Mouse (Mus musculus) lung, adult 2 months (tissue): ENCODE results near the gene Dnajc28. TPM values are rescaled to one million over a fixed set of nuclear protein-coding genes. Genes with fewer than 3 reads are reported as not detected.

ENCODE experiments used
- DNase-seq: peaks from one replicate; pipeline ENCODE4 v3.0.0; 2022
- H3K4me1 ChIP-seq: fragments of 200-500 bp; 2 replicates; pipeline ENCODE4 v1.6.1; 2011; ENCODE audit warnings: low read length; ENCODE audit not compliant: control insufficient read depth, insufficient read depth
- H3K4me3 ChIP-seq: fragments of 200-500 bp; replicated peaks from 2 replicates; pipeline ENCODE3; 2011; ENCODE audit warnings: low read depth, mild to moderate bottlenecking, control low read depth, low read length; ENCODE audit errors: extremely low read depth
- CTCF ChIP-seq: fragments of 200-500 bp; IDR thresholded peaks from 2 replicates; pipeline ENCODE4 v1.5.1; 2011; ENCODE audit warnings: mild to moderate bottlenecking, low read length, control low read depth; ENCODE audit not compliant: insufficient read depth
- POLR2A ChIP-seq: fragments of 200-500 bp; IDR thresholded peaks from 2 replicates; pipeline ENCODE4 v1.6.1; 2011; ENCODE audit warnings: low read depth, mild to moderate bottlenecking, control low read depth, low read length, borderline replicate concordance; ENCODE audit errors: extremely low read depth
- WGBS: fragments of 180-500 bp; shearing (Covaris S2); methylation state at CpG from one replicate; pipeline ENCODE4 v1.1.7; 2018; 5-methylcytosine and 5-hydroxymethylcytosine counted together
- polyA plus RNA-seq: library from polyadenylated mRNA; depleted of rRNA; stranded (reverse); fragments of >200 nt; gene quantifications from 2 replicates; pipeline ENCODE4 v1.2.3, GENCODE M21; 2012; rRNA removed

Dnajc28 gene
- 1.3 and 1.7 TPM in 2 replicates for polyA plus RNA-seq

DNA sequence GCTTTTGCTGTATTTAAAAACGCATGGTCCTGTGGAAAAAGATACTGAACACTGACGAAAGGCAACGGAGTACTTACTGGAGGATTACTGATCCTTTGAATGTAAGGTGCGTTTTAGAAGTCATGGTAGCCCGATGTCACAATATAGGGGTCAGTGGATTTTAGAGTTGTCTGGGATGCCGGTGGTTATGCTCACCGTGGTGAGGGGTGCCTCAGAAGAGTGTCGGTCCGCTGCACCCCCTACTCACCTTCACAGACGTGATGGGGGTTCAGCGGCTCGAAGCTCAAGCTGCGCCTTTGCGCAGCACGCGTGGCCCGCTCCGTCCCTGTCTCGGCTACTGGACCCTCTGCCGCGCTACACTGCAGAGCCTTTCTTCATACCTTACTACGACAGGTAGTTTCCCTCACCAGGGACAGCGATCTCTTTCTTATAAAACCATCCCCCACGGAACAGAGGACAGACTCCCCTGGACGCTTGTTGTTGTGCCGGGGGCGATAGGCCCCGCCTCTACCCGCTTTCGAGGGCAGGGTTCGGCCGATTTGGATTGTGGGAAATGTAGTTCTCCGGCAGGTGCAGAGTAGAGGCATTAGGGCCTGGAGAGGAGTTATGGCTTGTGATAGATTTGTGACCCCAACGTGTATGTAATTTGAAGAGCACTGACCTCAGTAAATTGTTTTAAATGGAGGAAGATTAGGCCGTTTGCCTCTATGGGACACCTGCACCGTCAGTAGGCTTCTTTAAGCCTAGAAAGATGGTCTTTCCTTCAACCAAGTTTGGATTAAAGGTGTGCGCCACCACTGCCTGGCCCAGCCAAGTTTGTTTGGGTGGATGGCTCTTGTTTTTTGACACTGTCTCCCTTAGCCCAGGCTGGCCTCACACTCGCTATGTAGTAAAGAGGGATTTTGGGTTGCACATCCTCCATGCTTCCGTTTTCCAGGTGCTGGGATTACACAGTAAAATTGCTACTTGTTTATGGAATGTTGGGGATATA, at the start of gene Dnajc28:
TSS of gene Dnajc28 (minus strand) at position 516 of the 991 bp plus-strand sequence.
- peak; percentile 76 for DNase-seq
- Histone ChIP-seq H3K4me3 (peak within 1 kb of the TSS; percentile 75), H3K4me1 (peaks cover 11% of the 10 kb centered on the region)
- TF ChIP-seq POLR2A: peak; percentile 67; the same call in 1 of the 2 replicates
- TF ChIP-seq CTCF: no peak
- 12% methylated on average over 39 of the region's 39 CpGs for WGBS

DNA sequence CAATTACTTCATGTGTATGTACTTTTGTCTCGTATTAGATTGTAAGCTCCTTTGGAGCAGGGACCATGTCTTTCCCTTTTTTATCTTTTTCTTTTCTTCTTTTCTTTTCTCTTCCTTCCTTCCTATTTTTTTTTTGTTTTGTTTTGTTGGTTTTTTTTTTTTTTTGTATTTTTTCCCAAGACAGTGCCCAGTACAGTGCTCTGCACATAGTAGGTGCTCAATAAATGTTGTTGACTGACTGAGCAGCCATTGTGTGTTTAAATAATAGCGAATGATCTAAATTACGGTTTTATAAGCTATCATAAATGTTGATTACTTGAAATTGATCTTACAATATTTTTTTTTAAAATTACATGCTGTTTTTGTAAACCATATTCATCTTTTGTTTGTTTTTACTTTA, 45.0 kb upstream of the Dnajc28 start:
- WGBS: 89% methylated on average over 3 of the region's 3 CpGs
- H3K4me1 ChIP-seq: no peaks in the 10 kb centered on the region; the same call in 1 of the 2 replicates
- H3K4me3 ChIP-seq: no peak overlapping the region
- TF ChIP-seq POLR2A (no peak), CTCF (no peak)
- DNase-seq: no peak

DNA sequence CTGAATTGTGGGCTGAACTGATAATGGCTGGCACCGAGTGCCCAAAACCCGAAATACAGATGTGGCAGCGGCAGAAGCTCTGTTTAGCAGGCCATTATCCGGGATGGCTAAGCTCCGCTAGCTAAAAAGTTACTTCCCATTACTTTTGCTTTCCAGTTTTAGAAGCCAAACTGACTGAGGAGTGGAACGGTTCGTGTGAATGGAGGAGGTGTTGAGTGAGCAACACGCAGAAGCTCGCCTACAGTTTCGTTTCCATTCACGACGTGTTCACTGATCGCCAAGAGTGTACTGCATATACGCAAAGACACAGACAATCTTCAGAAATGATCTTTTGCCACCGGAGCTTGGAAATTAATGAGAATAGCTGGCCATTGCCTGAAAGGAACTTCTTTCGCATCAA, 43.5 kb upstream of the Dnajc28 start:
- no peak overlapping the region for H3K4me3 ChIP-seq
- no peak for TF ChIP-seq CTCF
- TF ChIP-seq POLR2A: no peak
- H3K4me1 ChIP-seq: no peaks in the 10 kb centered on the region; the same call in 1 of the 2 replicates
- no peak for DNase-seq
- WGBS: 89% methylated on average over 16 of the region's 16 CpGs

DNA sequence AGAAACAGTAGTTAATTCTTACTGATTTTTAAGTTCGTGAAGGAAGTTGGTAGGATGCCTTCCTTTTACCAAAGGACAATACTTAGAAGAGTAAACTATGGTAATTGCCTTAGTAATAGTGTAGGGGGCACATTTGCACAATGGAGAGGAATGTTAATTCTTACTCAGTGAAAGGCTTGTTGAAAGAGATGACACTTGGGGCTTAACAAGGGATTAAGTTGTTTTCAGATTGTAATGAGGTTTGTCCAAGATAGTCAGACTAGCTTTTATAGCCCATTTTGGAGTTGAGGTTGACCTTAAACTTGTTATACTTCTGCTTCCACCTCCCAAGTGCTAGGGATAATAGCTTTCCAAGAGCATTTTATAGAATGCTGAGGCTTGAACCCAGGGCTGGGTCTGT, 42.6 kb upstream of the Dnajc28 start:
- Histone ChIP-seq H3K4me3 (no peak overlapping the region), H3K4me1 (no peaks in the 10 kb centered on the region; the same call in 1 of the 2 replicates)
- 38% methylated on average over 1 of the region's 1 CpGs for WGBS
- no peak for TF ChIP-seq CTCF
- TF ChIP-seq POLR2A: no peak
- DNase-seq: no peak

DNA sequence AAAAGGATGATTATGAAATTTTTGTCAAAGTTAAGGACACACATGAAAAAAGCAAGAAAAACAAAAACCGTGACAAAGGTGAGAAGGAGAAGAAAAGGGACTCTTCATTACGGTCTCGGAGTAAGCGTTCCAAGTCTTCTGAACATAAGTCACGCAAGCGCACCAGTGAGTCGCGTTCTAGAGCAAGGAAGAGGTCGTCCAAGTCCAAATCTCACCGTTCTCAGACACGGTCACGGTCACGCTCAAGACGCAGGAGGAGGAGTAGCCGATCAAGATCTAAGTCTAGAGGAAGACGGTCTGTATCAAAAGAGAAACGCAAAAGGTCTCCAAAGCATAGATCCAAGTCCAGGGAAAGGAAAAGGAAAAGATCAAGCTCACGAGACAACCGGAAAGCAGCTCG, 41.0 kb upstream of the Dnajc28 start:
- H3K4me1 ChIP-seq: no peaks in the 10 kb centered on the region; the same call in 1 of the 2 replicates
- TF ChIP-seq CTCF (no peak), POLR2A (no peak)
- no peak for DNase-seq
- 96% methylated on average over 20 of the region's 20 CpGs for WGBS
- no peak overlapping the region for H3K4me3 ChIP-seq

DNA sequence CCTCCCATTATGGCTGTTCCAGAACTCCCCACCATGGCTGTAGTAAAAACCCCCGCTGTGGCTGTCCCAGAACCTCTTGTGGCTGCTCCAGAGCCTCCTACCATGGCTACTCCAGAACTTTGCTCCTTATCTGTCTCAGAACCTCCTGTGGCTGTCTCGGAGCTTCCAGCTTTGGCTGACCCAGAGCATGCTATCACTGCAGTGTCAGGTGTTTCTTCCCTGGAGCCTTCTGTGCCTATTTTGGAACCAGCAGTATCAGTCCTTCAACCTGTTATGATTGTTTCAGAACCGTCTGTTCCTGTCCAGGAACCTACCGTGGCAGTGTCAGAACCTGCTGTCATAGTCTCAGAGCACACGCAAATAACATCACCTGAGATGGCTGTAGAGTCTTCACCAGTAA, 39.6 kb upstream of the Dnajc28 start:
- no peaks in the 10 kb centered on the region; the same call in 1 of the 2 replicates for H3K4me1 ChIP-seq
- no peak for TF ChIP-seq POLR2A
- no peak for TF ChIP-seq CTCF
- 85% methylated on average over 5 of the region's 5 CpGs for WGBS
- no peak for DNase-seq
- no peak overlapping the region for H3K4me3 ChIP-seq

DNA sequence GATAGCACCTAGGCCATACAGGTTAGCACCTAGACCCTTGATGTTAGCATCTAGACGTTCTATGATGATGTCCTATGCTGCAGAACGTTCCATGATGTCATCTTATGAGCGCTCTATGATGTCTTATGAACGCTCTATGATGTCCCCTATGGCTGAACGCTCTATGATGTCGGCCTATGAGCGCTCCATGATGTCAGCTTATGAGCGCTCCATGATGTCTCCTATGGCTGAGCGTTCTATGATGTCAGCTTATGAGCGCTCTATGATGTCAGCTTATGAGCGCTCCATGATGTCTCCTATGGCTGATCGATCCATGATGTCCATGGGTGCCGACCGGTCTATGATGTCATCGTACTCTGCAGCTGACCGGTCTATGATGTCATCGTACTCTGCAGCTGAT, 38.5 kb upstream of the Dnajc28 start:
- Histone ChIP-seq H3K4me3 (no peak overlapping the region), H3K4me1 (no peaks in the 10 kb centered on the region; the same call in 1 of the 2 replicates)
- no peak for DNase-seq
- no peak for TF ChIP-seq CTCF
- TF ChIP-seq POLR2A: no peak
- WGBS: 98% methylated on average over 17 of the region's 17 CpGs

DNA sequence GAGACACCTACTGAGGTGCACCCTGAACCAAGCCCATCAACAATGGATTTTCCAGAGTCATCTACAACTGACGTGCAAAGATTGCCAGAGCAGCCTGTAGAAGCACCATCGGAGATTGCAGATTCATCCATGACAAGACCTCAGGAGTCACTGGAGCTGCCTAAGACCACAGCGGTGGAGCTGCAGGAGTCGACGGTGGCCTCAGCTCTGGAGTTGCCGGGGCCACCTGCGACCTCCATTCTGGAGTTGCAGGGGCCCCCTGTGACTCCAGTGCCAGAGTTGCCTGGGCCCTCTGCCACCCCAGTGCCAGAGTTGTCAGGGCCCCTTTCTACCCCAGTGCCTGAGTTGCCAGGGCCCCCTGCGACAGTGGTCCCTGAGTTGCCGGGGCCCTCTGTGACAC, 36.5 kb upstream of the Dnajc28 start:
- DNase-seq: no peak
- 94% methylated on average over 9 of the region's 9 CpGs for WGBS
- Histone ChIP-seq H3K4me3 (no peak overlapping the region), H3K4me1 (no peaks in the 10 kb centered on the region)
- TF ChIP-seq POLR2A (no peak), CTCF (no peak)

DNA sequence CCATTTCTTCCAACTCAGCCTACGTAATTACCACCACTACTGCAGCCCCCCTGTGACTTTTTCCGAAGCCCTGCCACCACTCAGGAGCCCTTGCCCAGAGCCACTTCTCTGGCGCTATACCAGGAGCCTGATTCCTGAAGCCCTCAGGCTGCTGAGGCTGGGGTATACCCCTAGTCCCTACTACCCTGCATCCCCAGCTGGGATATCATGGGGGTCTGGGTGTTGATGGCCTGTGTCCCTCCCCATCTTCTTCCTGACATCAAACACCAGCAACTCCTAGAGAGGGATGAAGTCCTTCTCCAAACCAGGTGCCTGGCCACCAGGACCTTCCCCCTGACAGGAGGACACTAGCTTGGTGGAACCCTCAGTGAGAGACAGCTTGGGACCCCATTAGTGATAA, 33.4 kb upstream of the Dnajc28 start:
- TF ChIP-seq POLR2A: no peak
- TF ChIP-seq CTCF: no peak
- Histone ChIP-seq H3K4me1 (no peaks in the 10 kb centered on the region), H3K4me3 (no peak overlapping the region)
- 97% methylated on average over 3 of the region's 3 CpGs for WGBS
- DNase-seq: no peak

DNA sequence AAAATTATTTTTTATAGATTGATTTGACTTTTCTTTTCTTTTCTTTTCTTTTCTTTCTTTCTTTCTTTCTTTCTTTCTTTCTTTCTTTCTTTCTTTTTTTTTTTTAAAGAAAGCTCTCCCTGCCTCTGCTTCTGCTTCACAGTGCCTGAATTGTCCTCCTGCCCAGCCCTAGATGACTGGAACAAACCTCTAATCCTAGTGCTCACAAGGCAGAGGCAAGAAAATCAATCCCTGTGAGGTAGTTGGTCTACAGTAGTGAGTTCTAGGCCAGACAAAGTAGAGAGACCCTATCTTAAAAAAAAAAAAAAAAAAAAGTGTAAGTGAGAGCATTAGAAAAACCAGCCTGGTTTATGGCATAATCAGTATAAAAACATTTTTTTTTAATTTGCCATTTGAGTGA, 31.0 kb upstream of the Dnajc28 start:
- no peak overlapping the region for H3K4me3 ChIP-seq
- TF ChIP-seq CTCF (no peak), POLR2A (no peak)

More for the DNA sequence above, 31.0 kb upstream of the Dnajc28 start:
- H3K4me1 ChIP-seq: no peaks in the 10 kb centered on the region
- no peak for DNase-seq
